Mouse (Mus musculus): ENCODE data around the gene Ppp1r10. TPM values are rescaled to one million over a fixed set of nuclear protein-coding genes. Genes with fewer than 3 reads are reported as not detected.

The Ppp1r10 gene
- 43.9 and 52.3 TPM in 2 replicates for polyA plus RNA-seq (2014; fragmentation: Nextera tagmentation; extraction: Ambion mirVana)

DNA sequence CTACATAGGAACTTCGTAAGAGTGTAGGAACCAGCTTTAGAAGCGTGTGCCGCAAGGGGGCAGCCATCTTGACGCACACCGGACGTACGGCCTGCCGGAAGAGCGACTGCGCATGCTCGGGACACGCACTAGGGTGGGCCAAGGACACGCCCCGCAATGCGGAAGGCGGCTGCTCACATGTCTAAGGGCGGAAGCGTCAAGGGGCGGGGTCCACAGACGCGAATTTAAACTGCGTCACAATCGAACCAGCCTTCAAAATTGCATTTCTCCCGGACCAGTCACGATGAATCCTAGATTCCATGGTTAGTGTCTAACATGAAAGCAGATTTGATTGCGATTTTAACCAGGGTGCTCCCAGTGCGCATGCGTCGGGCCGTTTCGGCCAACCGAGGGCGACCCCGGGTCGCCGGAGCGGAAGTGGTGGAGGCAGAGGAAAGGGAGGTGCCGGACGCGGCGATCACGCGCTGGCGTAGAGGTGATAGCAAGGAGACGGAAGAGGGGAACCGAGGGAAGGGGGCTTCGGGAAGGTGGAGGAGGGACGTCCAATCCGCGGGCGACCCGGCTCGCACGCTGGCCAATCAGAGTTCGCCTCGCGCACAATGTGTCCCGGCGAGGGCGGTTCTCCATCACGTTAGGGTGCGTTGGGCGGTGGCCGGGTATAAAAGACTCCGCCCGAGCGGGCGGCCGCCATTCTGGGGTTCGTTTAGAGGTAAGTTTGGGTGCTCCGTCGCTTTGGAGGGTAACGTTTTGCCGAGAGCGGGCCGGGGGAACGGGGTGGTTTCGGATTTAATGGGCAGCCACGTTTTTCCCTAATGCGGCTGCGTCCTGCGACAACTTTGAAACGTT is at the start of gene Ppp1r10, which contains the start of gene Mrps18b:
Gene Ppp1r10, plus strand, starts transcription at position 138 of the 846 bp plus-strand sequence.
Gene Mrps18b, minus strand, starts transcription at position 93 of the 846 bp plus-strand sequence.
- Histone ChIP-seq H3K27me3 (ENCODE audit: control insufficient read depth, insufficient read depth, low read length) (no peaks in the 10 kb centered on the region), H3K9ac (ENCODE audit: low read length) (peak within 1 kb of the TSS; percentile 98), H3K9me3 (ENCODE audit: control insufficient read depth, low read length) (no peaks in the 10 kb centered on the region), H3K4me2 (ENCODE audit: low read depth, severe bottlenecking) (peak within 1 kb of the TSS; percentile 84), H3K4me3 (ENCODE audit: low read depth, low read length) (peak within 1 kb of the TSS; percentile 78), H3K36me3 (ENCODE audit: control insufficient read depth, insufficient read depth, low read length) (no peaks in the 10 kb centered on the region), H3K27ac (replicated peaks; ENCODE audit: low read depth, low read length) (peak within 1 kb of the TSS; percentile 80), H3K4me1 (ENCODE audit: control insufficient read depth, insufficient read depth, low read length) (peaks cover 8% of the 10 kb centered on the region; the same call in 1 of the 2 replicates)
- peak; percentile 94 for ATAC-seq (ENCODE audit: insufficient number of reproducible peaks, low FRiP score, low TSS enrichment, low read depth)
- peak; percentile 99 for DNase-seq (ENCODE audit: low spot score)
- WGBS = under 1% methylated on average over 82 of the region's 83 CpGs

DNA sequence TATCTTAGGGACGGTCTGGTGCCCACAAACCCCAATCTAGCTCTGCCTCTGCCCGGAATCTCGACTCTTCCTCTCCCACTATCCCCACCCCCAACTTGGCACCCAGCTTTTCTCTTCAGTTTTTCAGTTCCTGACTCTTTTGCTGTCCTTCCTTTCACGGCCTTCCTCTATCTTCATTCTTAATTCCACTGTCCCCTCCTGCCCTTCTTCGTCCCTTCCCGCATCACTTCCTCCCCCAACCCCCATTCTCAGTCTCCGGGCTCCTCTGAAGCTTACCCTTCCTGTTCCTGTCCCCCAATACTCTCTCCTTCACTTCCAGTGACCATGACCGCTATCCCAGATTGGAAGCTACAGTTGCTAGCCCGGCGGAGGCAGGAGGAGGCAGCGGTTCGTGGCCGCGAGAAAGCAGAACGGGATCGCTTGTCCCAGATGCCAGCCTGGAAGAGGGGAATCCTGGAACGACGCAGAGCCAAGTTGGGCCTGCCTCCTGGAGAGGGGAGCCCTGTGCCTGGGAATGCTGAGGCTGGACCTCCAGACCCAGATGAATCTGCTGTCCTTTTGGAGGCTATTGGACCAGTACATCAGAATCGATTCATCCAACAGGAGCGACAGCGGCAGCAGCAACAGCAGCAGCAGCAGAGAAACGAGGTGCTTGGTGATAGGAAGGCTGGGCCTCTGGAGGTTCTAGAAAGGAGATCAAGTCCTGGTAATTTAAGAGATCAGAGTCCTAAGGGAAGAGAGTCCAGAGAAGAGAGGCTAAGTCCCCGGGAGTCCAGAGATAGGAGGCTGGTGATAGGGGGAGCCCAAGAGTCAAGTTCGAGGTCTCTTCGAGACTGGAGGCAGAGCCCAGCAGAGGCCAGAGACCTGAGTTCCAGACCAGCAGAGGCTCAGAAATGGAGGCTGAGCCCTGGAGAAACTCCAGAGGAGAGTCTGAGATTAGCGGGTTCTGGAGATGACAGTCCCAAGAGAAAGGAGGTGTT is 49.0 kb upstream of the Ppp1r10 start:
- peaks cover 6% of the 10 kb centered on the region; the same call in 1 of the 2 replicates for H3K36me3 ChIP-seq (ENCODE audit: control insufficient read depth, insufficient read depth, low read length)

DNA sequence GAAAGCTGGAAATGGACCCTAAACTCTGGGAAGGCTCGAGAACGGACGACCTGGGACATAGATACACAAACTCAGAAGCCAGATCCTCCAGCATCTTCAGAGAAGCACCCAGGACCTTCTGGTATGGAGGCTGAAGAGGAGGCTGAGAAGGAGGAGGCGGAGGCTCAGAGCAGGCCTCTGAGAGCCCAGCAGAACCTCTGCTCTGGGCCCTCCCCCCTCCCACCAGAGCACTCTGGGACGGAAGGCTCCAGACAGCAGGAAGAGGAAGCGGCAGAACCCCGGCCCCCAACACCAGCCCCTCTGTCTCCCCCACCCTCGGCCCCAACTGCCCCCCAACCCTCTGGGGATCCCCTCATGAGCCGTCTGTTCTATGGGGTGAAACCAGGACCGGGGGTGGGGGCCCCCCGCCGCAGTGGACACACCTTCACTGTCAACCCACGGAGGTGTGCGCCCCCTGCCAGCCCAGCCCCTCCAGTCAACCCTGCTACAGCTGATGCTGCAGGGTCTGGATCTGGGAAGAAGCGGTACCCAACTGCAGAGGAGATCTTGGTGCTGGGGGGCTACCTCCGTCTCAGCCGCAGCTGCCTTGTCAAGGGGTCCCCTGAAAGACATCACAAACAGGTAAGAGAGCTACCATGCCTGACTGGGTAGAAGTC is 47.9 kb upstream of the Ppp1r10 start:
- peaks cover 6% of the 10 kb centered on the region; the same call in 1 of the 2 replicates for H3K36me3 ChIP-seq (ENCODE audit: control insufficient read depth, insufficient read depth, low read length)
- DNase-seq (ENCODE audit: low spot score) = no peak
- peak overlapping the region; percentile 63 for H3K9ac ChIP-seq (ENCODE audit: low read length)
- ATAC-seq (ENCODE audit: insufficient number of reproducible peaks, low FRiP score, low TSS enrichment, low read depth) = no peak
- no peaks in the 10 kb centered on the region for H3K27me3 ChIP-seq (ENCODE audit: control insufficient read depth, insufficient read depth, low read length)
- H3K4me1 ChIP-seq (ENCODE audit: control insufficient read depth, insufficient read depth, low read length) = peaks cover 38% of the 10 kb centered on the region
- peaks cover 3% of the 10 kb centered on the region; the same call in 1 of the 2 replicates for H3K9me3 ChIP-seq (ENCODE audit: control insufficient read depth, low read length)
- peak overlapping the region; percentile 88 for H3K4me2 ChIP-seq (ENCODE audit: low read depth, severe bottlenecking)
- H3K4me3 ChIP-seq (ENCODE audit: low read depth, low read length) = peak overlapping the region; percentile 60
- H3K27ac ChIP-seq (replicated peaks; ENCODE audit: low read depth, low read length) = peak overlapping the region; percentile 52
- WGBS = 38% methylated on average over 17 of the region's 17 CpGs

More for the DNA sequence above, 49.0 kb upstream of the Ppp1r10 start:
- no peak for ATAC-seq (ENCODE audit: insufficient number of reproducible peaks, low FRiP score, low TSS enrichment, low read depth)
- no peaks in the 10 kb centered on the region for H3K27me3 ChIP-seq (ENCODE audit: control insufficient read depth, insufficient read depth, low read length)
- peak overlapping the region; percentile 87 for H3K9ac ChIP-seq (ENCODE audit: low read length)
- H3K4me2 ChIP-seq (ENCODE audit: low read depth, severe bottlenecking) = peak overlapping the region; percentile 88
- peak overlapping the region; percentile 90 for H3K27ac ChIP-seq (replicated peaks; ENCODE audit: low read depth, low read length)
- peak; percentile 49 for DNase-seq (ENCODE audit: low spot score)
- peak overlapping the region; percentile 60 for H3K4me3 ChIP-seq (ENCODE audit: low read depth, low read length)
- H3K4me1 ChIP-seq (ENCODE audit: control insufficient read depth, insufficient read depth, low read length) = peaks cover 38% of the 10 kb centered on the region
- peaks cover 3% of the 10 kb centered on the region; the same call in 1 of the 2 replicates for H3K9me3 ChIP-seq (ENCODE audit: control insufficient read depth, low read length)
- 11% methylated on average over 26 of the region's 26 CpGs for WGBS

DNA sequence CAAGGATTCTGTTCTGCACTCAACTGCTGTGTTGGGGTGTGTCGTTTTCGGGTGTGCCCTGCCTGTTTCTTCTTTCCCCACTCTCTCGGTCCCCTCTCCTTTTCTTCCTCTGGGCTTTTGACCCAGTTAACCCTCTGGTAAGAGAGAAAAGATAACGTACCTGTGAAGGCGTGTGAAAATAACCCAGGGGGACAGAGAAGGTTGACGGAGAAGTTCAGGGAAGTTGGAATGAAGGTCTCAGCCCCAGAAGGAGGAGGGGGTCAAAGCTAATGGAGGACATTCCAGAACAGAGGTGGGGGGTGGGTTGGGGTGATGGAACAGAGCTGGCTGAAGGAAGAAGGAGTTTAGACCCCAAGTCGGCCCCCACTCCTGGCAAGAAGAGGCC is 47.3 kb upstream of the Ppp1r10 start:
- Histone ChIP-seq H3K4me2 (ENCODE audit: low read depth, severe bottlenecking) (peak overlapping the region; percentile 88), H3K27ac (replicated peaks; ENCODE audit: low read depth, low read length) (peak overlapping the region; percentile 52), H3K27me3 (ENCODE audit: control insufficient read depth, insufficient read depth, low read length) (no peaks in the 10 kb centered on the region), H3K9me3 (ENCODE audit: control insufficient read depth, low read length) (peaks cover 3% of the 10 kb centered on the region; the same call in 1 of the 2 replicates), H3K9ac (ENCODE audit: low read length) (peak overlapping the region; percentile 63), H3K4me3 (ENCODE audit: low read depth, low read length) (peak overlapping the region; percentile 60), H3K4me1 (ENCODE audit: control insufficient read depth, insufficient read depth, low read length) (peaks cover 38% of the 10 kb centered on the region), H3K36me3 (ENCODE audit: control insufficient read depth, insufficient read depth, low read length) (peaks cover 6% of the 10 kb centered on the region; the same call in 1 of the 2 replicates)
- WGBS = 9% methylated on average over 7 of the region's 7 CpGs
- no peak for DNase-seq (ENCODE audit: low spot score)
- no peak for ATAC-seq (ENCODE audit: insufficient number of reproducible peaks, low FRiP score, low TSS enrichment, low read depth)

DNA sequence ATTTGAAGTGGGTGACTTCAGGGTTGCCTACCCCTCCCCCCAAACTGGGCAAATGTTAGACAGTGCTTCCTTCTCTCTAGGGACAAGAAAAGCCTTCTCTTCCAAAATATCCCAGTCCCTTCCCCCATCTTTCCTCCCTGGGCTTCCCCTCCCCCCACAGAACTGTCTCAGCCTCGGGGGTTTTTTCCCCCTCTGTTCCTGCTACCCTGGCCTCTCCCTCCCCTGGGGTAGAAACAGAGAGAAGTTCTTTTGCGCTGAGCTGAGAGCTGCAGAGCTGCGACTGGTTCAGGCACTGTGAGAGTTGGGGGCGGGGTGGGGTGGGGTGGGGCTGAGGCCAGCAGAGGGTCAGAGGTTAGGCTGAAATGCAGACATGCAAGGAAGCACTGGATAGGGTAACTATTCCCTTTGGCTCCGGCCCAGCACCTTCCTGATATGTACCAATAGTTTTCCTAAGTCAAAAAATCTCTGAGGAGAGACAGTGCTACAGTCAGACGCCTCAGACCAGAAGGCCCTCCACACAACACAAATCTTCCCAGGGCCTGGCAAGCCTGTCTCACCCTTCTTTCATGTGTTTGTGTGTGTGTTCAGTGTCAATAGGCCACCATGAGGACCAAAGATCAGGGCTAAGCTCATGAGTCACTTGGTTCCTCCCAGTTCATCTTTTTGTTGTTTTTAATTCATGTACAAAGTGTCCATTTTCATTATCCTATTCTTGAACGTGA is 46.7 kb upstream of the Ppp1r10 start:
- peaks cover 6% of the 10 kb centered on the region; the same call in 1 of the 2 replicates for H3K36me3 ChIP-seq (ENCODE audit: control insufficient read depth, insufficient read depth, low read length)

DNA sequence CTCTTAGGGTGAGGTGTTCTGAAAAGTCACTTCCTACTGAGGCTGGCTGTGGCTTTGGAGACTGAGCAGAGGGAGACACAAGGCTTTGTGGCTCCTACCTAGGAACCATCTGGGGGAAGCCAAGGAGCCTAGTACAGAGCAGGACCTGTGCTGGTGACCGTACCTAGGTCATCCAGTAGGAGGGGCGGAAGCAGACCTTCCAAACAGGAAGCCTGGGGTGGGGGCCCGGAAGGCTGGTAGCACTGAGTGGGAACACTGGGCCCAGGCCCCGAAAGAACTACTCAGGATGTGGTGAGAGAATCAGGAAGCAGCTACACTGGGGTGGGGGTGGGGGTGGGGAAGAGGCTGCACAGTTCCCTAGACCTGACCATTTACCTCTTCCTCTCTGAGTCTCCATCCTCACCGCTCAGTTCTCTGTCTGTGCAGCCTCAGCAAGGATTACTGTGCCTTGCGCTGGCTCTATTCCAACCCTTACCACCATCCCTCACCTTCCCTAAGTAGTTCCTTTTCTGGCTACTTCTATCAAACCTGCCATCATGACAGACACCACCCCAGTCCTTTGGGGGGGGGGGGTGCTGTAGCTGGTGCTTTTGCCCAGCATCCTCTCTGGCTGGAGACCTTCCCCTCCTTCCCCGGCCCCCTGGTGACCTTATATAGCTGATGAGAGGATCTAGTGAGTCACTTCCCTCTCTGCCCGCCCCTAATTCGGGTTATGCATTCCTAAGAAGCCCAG is 45.9 kb upstream of the Ppp1r10 start:
- 71% methylated on average over 9 of the region's 9 CpGs for WGBS
- Histone ChIP-seq H3K27me3 (ENCODE audit: control insufficient read depth, insufficient read depth, low read length) (no peaks in the 10 kb centered on the region), H3K4me3 (ENCODE audit: low read depth, low read length) (peak overlapping the region; percentile 24), H3K9me3 (ENCODE audit: control insufficient read depth, low read length) (peaks cover 3% of the 10 kb centered on the region; the same call in 1 of the 2 replicates), H3K27ac (replicated peaks; ENCODE audit: low read depth, low read length) (no peak overlapping the region), H3K9ac (ENCODE audit: low read length) (peak overlapping the region; percentile 22; the same call in 1 of the 2 replicates), H3K4me2 (ENCODE audit: low read depth, severe bottlenecking) (peak overlapping the region; percentile 88), H3K36me3 (ENCODE audit: control insufficient read depth, insufficient read depth, low read length) (peaks cover 6% of the 10 kb centered on the region; the same call in 1 of the 2 replicates), H3K4me1 (ENCODE audit: control insufficient read depth, insufficient read depth, low read length) (peaks cover 33% of the 10 kb centered on the region)
- no peak for ATAC-seq (ENCODE audit: insufficient number of reproducible peaks, low FRiP score, low TSS enrichment, low read depth)
- DNase-seq (ENCODE audit: low spot score) = no peak

More for the DNA sequence above, 46.7 kb upstream of the Ppp1r10 start:
- Histone ChIP-seq H3K9me3 (ENCODE audit: control insufficient read depth, low read length) (peaks cover 3% of the 10 kb centered on the region; the same call in 1 of the 2 replicates), H3K9ac (ENCODE audit: low read length) (peak overlapping the region; percentile 63; the same call in 1 of the 2 replicates), H3K4me3 (ENCODE audit: low read depth, low read length) (peak overlapping the region; percentile 60), H3K27ac (replicated peaks; ENCODE audit: low read depth, low read length) (0 out of 2 replicates have a peak overlapping the region, but pooled peaks have one; percentile 47), H3K4me2 (ENCODE audit: low read depth, severe bottlenecking) (peak overlapping the region; percentile 88), H3K4me1 (ENCODE audit: control insufficient read depth, insufficient read depth, low read length) (peaks cover 38% of the 10 kb centered on the region), H3K27me3 (ENCODE audit: control insufficient read depth, insufficient read depth, low read length) (no peaks in the 10 kb centered on the region)
- peak; percentile 36 for DNase-seq (ENCODE audit: low spot score)
- ATAC-seq (ENCODE audit: insufficient number of reproducible peaks, low FRiP score, low TSS enrichment, low read depth) = no peak
- WGBS = 7% methylated on average over 7 of the region's 7 CpGs

Measured in limb, embryonic 11.5 days (tissue).